31 mouse cellular contexts compared by ENCODE assay signal in the genomic region with DNA sequence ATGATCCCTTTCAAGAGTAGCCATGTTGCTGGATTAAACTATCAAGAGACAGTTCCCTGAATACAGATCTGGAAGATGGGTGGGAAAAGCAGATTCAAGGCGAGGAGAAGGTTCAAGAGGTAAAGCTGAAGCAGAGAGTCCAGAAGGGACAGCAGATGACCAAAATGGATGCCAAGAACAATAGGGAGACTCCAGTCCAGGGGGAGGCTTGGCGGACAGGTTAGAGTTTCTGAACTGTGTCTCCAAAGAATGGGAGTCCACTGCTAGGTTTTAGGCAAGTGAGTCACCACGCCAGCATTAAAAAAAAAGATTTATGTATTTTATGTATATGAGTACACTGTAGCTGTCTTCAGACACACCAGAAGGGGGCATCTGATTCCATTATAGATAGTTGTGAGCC. TPM values are rescaled to one million over a fixed set of nuclear protein-coding genes. Genes with fewer than 3 reads are reported as not detected.
DNase-seq lines count a peak whose midpoint lies in the region; TF ChIP-seq lines count a peak whose summit lies in the region.
"Had no signal": no experiment of that assay in that cellular context is flagged by ENCODE, and none has a peak within 500 bp of the region (broad histone marks: within the 10 kb centered on the region; RNA-seq: fewer than 3 reads in every experiment).

No protein-coding gene starts in this region.

- no peaks in the 10 kb centered on the region for H3K4me1 ChIP-seq in heart, adult 2 months (ENCODE audit: control insufficient read depth, insufficient read depth, low read length)
- no peaks in the 10 kb centered on the region for H3K4me1 ChIP-seq in ES-Bruce4 (ENCODE audit: control insufficient read depth, insufficient read depth, low read length)
- H3K4me1 ChIP-seq: embryonic facial prominence, embryonic 15.5 days had no signal

- no peaks in the 10 kb centered on the region for H3K27me3 ChIP-seq in heart, adult 2 months (ENCODE audit: control insufficient read depth, insufficient read depth, low read length)
- no peaks in the 10 kb centered on the region for H3K27me3 ChIP-seq in ES-Bruce4 (ENCODE audit: control insufficient read depth, insufficient read depth, low read length, poor library complexity, severe bottlenecking)
- H3K27me3 ChIP-seq: embryonic facial prominence, embryonic 13.5 days; embryonic facial prominence, embryonic 15.5 days; forebrain, embryonic 12.5 days had no signal

- no peaks in the 10 kb centered on the region for H3K36me3 ChIP-seq in heart, adult 2 months (ENCODE audit: control insufficient read depth, insufficient read depth, low read length)
- no peaks in the 10 kb centered on the region for H3K36me3 ChIP-seq in ES-Bruce4 (ENCODE audit: control insufficient read depth, insufficient read depth, low read length, poor library complexity, severe bottlenecking)
- H3K36me3 ChIP-seq: embryonic facial prominence, embryonic 13.5 days; embryonic facial prominence, embryonic 15.5 days; forebrain, embryonic 10.5 days; forebrain, embryonic 12.5 days had no signal

- no peak overlapping the region for H3K9ac ChIP-seq in heart, adult 2 months (ENCODE audit: low read depth, low read length)
- H3K9ac ChIP-seq in ES-Bruce4 (ENCODE audit: low read depth, poor library complexity, severe bottlenecking): peak overlapping the region; percentile 21; the same call in 1 of the 2 replicates
- H3K9ac ChIP-seq: embryonic facial prominence, embryonic 13.5 days; embryonic facial prominence, embryonic 15.5 days; forebrain, embryonic 12.5 days had no signal

- no peak overlapping the region for H3K4me3 ChIP-seq in heart, adult 2 months
- H3K4me3 ChIP-seq in layer of hippocampus, adult 2 months: no peak overlapping the region
- no peak overlapping the region for H3K4me3 ChIP-seq in ES-Bruce4 (ENCODE audit: low read depth, low read length)
- H3K4me3 ChIP-seq: embryonic facial prominence, embryonic 13.5 days; embryonic facial prominence, embryonic 15.5 days; erythroblast, embryonic 14.5 days; forebrain, embryonic 10.5 days; forebrain, embryonic 12.5 days had no signal

- H3K9me3 ChIP-seq in ES-Bruce4 (replicated peaks; ENCODE audit: control insufficient read depth, insufficient read depth, low read length, poor library complexity, severe bottlenecking): no peaks in the 10 kb centered on the region
- H3K9me3 ChIP-seq: embryonic facial prominence, embryonic 13.5 days; embryonic facial prominence, embryonic 15.5 days; forebrain, embryonic 10.5 days; forebrain, embryonic 12.5 days had no signal

- no peak for TF ChIP-seq POLR2A in heart, adult 2 months (IDR thresholded peaks at IDR 0.05; ENCODE audit: insufficient read depth, low read depth, low read length)
- no peak for TF ChIP-seq POLR2A in ES-Bruce4 (IDR thresholded peaks at IDR 0.05; ENCODE audit: insufficient read depth, low read length)

- no peak for TF ChIP-seq CTCF in heart, adult 2 months (IDR thresholded peaks at IDR 0.05)
- peak; percentile 14 for TF ChIP-seq CTCF in layer of hippocampus, adult 2 months (conservative IDR thresholded peaks at IDR 0.05)
- TF ChIP-seq CTCF in ES-Bruce4 (IDR thresholded peaks at IDR 0.05; ENCODE audit: low read depth, low read length): no peak

- intact Hi-C loops in heart, adult 2 months (cut with DNase I): loop anchor here (1.0 to 5.0 kb wide), 2 partner anchors 47 to 65 kb away; no protein-coding TSS in a partner anchor

- peak; percentile 61 for DNase-seq in heart, adult 11 months
- no peak for DNase-seq in heart, adult 2 months
- DNase-seq in layer of hippocampus, adult 2 months (ENCODE audit: low spot score in 2 of 2): no peak
- DNase-seq in layer of hippocampus, adult 9-11 months: no peak
- DNase-seq: adrenal gland, adult 2 months; adrenal gland, postnatal 10 days; adrenal gland, postnatal 25 days; B cell, adult 2 months; cerebellum, adult 11 months; cerebellum, adult 18-20 months; cerebellum, adult 8-10 months; cerebellum, adult 9-11 months; cerebellum, postnatal 14 days; cerebellum, postnatal 36 days; embryo, embryonic 11 days had no signal

- H3K27ac ChIP-seq in heart, adult 2 months: no peak overlapping the region
- no peak overlapping the region for H3K27ac ChIP-seq in layer of hippocampus, adult 2 months
- peak overlapping the region; percentile 94; the same call in 1 of the 2 replicates for H3K27ac ChIP-seq in ES-Bruce4 (ENCODE audit: insufficient read depth, low read length)
- H3K27ac ChIP-seq: embryonic facial prominence, embryonic 13.5 days; embryonic facial prominence, embryonic 15.5 days; forebrain, embryonic 10.5 days; forebrain, embryonic 12.5 days had no signal

- H3K79me2 ChIP-seq in heart, adult 2 months (replicated peaks; ENCODE audit: control insufficient read depth, insufficient read depth, low read length): no peaks in the 10 kb centered on the region

- 82% methylated on average over 3 of the region's 3 CpGs for WGBS in heart, adult 2 months

- TF ChIP-seq EP300 in heart, adult 2 months (IDR thresholded peaks at IDR 0.05; ENCODE audit: insufficient read depth, low read depth, low read length): no peak
- TF ChIP-seq EP300 in ES-Bruce4 (IDR thresholded peaks at IDR 0.05; ENCODE audit: insufficient read depth, low read depth, low read length): no peak

RNA-seq across cellular contexts. Expression of gene Asb8, which starts 10.8 kb away (rescaled TPM):
- total RNA-seq in heart, adult 2 months (2021): 100 to 1,000 TPM; 105 to 118 TPM
- 104 and 172 TPM in 2 replicates for polyA plus RNA-seq in heart, adult 2 months (2012; rRNA removed)
- total RNA-seq in layer of hippocampus, adult 2 months (2021): 10 to 100 TPM; 51.8 to 55.1 TPM
- 34.7 and 34.9 TPM in 2 replicates for polyA plus RNA-seq in ES-Bruce4 (2011; ENCODE audit: insufficient read depth, insufficient read length, low read depth, missing spikeins)

RNA-seq across cellular contexts. Expression of gene Ccdc184, which starts 12.3 kb away (rescaled TPM):
- under 1 TPM; 0.52 to 0.63 TPM for total RNA-seq in heart, adult 2 months (2021)
- polyA plus RNA-seq in heart, adult 2 months (2012; rRNA removed): 0.61 and 0.94 TPM in 2 replicates
- total RNA-seq in layer of hippocampus, adult 2 months (2021): 10 to 100 TPM; 10.6 to 10.9 TPM
- polyA plus RNA-seq in ES-Bruce4 (2011; ENCODE audit: insufficient read depth, insufficient read length, low read depth, missing spikeins): 0.81 and 1.8 TPM in 2 replicates
- total RNA-seq: common myeloid progenitor, adult 5-6 weeks; MEL had no signal
- polyA plus RNA-seq: erythroblast, embryonic 14.5 days had no signal

RNA-seq across cellular contexts. Expression of gene Olfr288, which starts 40.7 kb away (rescaled TPM):
- not detected for total RNA-seq in heart, adult 2 months (2021)
- not detected in 2 replicates for polyA plus RNA-seq in heart, adult 2 months (2012; rRNA removed)
- not detected for total RNA-seq in layer of hippocampus, adult 2 months (2021)
- not detected in 2 replicates for polyA plus RNA-seq in ES-Bruce4 (2011; ENCODE audit: insufficient read depth, insufficient read length, low read depth, missing spikeins)
- total RNA-seq: adrenal gland, adult 2 months; adrenal gland, postnatal 10 days; adrenal gland, postnatal 25 days; adrenal gland, postnatal 4 days; CH12.LX; common myeloid progenitor, adult 5-6 weeks; ES-E14; MEL had no signal
- polyA plus RNA-seq: adrenal gland, adult 2 months; brain, embryonic 14.5 days; CD4-positive, CD25-positive, alpha-beta regulatory T cell, adult 4 months; embryonic facial prominence, embryonic 11.5 days; embryonic facial prominence, embryonic 13.5 days; embryonic facial prominence, embryonic 15.5 days; erythroblast, embryonic 14.5 days; forebrain, embryonic 10.5 days; forebrain, embryonic 12.5 days; forebrain, embryonic 14.5 days; forebrain, embryonic 16.5 days had no signal

Comparison
In these comparisons a context has a peak if more than half of its experiments do, and no peak if none do; other contexts are left out.
1. RNA of gene Ccdc184, which starts 12.3 kb away (total RNA-seq): 10.6 to 10.9 TPM in layer of hippocampus, adult 2 months; 0.52 to 0.63 TPM in heart, adult 2 months; every median in the first group is over 4 times any median in the second.